Mouse (Mus musculus): ENCODE results near the gene Pecam1.
"Not testable (repeated sequence)": the region's sequence is repeated elsewhere in the genome, so short reads cannot be mapped to it uniquely, and the experiment has no call there.

Pecam1 gene

DNA sequence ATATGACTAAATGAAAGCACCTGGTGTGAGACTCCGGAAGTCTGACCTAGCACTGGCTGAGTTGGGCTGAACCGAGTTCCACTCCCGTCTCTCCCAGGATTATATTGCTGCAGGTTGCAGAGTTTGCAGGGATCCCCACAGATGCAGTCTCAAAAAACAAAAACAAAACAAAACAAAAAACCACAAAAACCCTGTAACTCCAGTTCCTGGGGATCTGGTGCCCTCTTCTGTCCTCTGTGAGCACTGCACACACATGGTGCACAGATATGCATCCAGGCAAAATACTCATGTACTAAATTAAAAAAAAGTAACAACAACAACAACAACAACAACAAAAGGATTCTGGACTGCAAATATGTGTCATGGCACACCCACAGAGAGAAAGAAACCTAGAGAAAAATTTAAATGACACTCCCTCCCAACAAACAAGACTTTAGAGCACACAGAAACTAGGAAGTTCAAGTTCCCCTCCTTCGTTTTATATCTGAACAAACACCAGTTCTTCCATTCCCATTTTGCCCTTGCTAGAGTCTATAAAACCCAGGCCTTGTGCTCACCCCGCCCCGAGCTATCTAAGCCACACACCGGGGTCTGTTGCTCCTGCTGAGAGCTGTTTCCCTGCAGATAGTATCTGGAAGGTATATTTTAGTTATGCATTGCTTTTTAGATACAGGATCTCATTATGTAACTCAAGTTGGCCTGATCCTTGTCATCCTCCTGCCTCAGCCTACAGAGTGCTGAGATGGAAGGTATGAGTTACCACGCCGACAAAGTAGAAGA is 20.0 kb upstream of the Pecam1 start:
- no peak for DNase-seq (ENCODE audit: low spot score in 2 of 2)

DNA sequence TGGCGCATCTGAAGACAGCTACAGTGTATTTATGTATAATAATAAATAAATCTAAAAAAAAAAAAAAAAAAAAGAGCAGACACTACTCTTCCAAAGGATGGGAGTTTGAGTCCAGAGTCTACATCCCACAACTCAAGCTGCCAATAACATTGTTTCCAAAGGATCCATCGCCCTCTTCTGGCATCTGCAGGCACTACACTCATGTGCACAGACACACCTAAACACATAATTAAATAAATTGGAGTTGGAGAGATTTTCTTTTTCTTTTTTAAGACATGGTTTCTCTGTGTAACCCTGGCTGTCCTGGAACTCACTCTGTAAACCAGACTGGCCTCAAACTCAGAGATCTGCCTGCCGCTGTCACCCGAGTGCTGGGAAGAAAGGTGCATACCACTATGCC is 17.1 kb upstream of the Pecam1 start:
- no peak for DNase-seq (ENCODE audit: low spot score in 2 of 2)

DNA sequence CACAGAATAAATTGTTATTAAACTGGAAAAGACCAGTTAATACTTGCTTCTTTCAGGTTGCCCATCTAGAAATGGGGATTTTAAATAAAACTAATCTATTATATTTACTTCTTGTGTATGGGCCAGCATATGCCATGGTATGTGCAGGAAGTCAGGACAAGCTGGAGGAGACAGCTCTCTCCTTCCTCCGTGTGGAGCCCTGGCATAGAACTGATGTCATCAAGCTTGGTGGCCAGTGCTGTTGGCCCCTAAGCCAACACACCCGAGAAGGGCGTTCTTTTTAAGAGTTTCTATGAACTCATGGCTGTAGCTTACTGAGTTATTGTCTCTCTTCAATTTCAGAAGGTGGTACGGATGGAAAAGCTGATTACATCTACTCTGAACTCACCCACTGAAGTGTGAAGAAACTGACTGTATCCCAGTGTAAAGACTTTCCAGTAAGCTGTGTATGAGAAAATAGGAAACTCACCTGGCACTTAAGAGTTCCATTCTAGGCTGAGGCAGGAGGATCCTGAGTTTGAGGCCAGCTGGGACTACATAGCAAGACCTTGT is 16.3 kb upstream of the Pecam1 start:
- DNase-seq (ENCODE audit: low spot score in 2 of 2) = no peak

DNA sequence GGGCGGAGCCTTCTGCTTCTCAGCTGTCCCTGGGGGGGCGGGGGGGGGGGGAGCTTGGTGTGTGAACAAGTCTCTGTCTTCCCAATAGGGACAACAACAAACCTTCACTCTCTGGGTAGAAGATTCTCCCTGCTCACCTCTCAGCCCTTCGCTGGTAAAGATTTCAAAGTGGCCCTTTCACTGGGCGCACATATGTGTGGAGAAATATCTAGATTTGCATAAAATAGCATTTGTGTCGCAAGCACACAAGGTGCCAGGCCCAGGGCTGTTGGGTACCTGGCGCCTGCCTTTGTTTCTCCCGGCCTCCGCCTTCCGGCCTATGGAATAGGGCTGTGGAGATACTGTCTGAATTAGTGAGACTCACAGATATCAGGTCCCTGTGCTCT is 12.4 kb upstream of the Pecam1 start:
- no peak for DNase-seq (ENCODE audit: low spot score in 2 of 2)

DNA sequence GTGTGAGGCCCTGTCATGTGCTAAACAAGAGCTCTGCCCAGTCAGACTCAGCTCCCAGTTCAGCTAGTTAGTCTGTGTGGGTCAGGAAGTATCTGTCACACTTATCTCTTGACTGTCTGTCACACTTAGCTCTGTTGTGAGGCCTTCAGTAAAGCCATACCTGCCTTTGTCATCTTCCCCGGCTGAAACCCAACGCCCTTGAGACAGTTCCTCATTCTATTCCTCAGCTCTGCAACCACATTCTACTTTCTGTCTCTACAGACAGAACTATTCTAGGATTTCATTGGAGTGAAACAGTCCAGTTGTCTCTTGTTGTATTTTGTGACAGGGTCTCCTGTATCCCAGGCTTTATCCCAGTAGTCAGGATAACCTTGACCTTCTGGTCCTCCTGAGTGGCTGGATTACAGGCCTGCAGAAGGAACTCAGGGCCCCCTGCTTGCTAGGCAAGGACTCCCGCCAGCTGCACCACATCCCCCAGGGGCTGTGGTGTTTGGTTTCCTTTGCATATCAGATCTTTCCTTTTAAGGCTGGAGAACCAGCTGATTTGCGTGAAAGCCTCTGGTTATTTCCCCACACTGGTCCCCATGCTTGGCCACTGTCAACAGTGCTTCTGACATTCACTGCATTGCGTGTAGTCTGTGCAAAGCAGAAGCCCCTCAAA is 11.8 kb upstream of the Pecam1 start:
- DNase-seq (ENCODE audit: low spot score in 2 of 2) = no peak

DNA sequence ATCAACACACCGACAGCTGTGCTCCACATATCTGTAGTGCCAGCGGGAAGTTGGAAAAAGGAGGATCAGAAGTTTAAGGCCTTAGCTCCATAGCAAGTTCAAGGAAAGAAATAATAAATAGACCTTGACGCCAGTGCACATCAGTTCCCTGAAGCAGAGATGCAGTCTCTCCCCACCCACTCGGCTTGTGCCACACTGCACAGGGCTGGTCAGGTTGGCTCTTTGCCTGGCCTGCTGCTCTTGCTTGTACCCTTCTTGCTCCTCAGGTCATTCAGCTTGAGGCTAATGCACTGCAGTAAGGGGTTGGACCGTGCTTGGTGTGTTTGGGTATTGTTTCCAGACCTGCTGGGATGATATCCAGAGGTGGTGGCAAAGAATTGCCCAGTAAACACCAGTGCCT is 10.1 kb upstream of the Pecam1 start:
- DNase-seq (ENCODE audit: low spot score in 2 of 2) = no peak

DNA sequence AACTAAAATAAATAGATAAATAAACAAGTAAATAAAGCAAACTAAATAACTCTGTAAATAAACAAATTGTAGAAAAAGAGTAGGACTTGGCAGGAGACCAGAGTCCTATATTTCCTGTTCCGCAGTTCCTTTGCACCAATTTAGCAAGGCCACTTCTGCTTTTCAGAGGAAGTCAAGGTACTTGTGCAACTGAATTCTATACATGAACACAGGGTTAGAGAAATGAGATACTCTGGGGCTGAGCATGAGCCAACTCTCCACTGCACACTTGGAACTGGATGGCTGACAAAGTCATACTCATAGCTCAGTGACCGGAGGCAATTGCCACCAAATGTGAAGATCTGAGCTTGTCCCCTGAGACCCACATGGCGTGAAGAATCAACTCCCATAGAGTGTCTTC is 8.6 kb upstream of the Pecam1 start:
- DNase-seq (ENCODE audit: low spot score in 2 of 2) = no peak

DNA sequence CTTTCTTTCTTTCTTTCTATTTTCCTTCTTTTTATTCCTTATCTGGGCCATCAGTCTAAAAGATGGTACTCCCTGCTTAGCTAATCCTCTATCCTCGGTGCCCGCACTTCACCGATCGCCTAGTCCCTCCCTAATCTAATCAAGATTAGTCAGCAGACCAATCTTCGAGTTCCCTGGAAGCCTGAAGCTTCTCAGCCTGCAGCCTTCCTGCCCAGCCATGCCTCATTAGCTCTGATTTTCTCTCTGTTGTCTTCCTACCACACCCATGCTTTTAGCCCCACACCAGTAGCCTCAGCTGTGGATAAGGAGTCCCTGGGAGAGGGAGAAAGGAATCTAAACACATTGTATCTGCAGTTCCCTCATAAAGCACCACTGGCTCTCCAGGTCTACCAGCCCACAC is 5.2 kb upstream of the Pecam1 start:
- DNase-seq (ENCODE audit: low spot score in 2 of 2) = no peak

DNA sequence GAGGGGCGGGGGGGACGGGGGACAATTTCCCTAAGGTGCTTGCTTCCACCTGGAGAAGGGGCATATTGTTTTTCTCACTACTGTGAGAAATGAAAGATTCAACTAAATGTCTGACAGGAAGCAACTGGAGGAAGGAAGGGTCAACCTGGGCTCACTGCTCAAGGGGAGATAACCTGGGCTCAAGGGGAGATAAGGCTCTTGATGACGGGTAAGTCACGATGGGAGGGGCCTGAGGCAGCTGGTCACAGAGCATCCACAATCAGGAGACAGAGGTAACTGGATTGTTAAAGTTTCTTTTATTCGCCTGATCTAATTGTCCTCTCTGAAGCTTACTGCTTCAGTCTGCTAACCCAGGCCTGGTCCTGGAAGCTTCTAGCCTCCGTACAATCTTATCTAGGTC is 2.9 kb upstream of the Pecam1 start:
- DNase-seq (ENCODE audit: low spot score in 2 of 2) = no peak

DNA sequence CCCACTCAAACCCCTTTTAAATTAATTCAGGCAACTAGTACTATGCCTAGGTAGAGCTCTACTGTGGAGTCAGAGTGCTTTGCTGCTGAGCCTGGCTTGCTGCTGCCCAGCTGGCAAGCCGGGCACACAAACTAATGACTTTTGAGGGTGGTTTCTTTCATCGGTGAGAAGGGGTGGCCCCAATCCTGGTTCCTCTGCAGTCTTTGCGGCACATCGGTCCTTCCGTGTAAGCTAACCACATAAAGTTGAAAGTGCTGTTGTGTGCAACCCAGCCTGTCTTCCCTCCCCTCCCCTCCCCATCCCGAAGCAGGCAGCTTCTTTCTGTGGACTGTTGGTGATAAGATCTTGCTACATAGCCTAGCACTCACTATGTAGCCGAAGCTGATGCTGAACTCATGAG is 1.7 kb upstream of the Pecam1 start:
- no peak for DNase-seq (ENCODE audit: low spot score in 2 of 2)

DNA sequence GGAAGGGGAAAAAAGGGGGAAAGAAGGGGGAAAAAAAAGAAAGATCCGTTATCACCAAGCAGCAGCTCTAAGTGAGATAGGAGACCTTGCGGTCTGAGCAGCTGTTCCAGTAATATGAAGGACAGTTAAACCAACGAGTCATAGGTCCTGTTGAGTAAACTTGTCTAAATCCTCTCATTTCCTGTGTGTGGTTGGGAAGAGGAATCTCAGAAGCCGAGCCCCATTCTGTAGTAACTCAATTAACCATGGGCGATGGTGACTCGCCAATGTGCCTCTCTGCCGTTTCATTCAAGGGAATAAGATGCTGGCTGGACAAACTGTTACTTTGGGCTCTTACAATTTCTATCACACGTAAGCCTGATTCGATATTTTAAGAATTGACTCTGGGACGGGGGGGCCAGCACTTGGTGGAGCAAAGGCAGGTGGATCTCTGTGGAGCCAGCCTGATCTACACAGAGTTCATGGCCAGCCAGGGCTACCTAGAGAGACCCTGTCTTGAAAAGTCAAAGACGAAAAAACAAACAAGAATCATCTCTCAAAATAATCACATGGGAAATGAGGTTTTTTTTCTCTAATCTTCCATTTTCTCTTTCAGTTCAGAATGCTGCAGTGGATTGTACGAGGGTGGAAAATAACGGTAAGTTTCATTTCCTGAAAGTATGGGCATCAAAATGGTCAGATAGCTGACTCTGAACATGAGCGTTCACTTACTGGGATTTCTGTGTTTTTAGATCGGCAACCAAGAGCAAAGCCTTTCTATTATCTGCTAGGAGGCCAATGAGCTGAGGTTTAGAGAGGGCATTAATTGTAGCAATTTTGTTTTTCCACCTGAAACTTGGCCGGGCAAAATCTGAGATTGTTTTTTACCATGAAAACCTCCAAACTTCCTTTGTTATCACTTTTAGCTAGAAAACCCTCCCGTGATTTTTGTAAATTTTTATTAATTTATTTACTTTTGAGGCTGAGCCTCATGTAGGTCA is 901 bp upstream of the Pecam1 start, which contains the start of gene Milr1:
Gene Milr1 (plus strand): TSS at position 188 of the 980 bp plus-strand sequence.
- DNase-seq (ENCODE audit: low spot score in 2 of 2) = no peak

DNA sequence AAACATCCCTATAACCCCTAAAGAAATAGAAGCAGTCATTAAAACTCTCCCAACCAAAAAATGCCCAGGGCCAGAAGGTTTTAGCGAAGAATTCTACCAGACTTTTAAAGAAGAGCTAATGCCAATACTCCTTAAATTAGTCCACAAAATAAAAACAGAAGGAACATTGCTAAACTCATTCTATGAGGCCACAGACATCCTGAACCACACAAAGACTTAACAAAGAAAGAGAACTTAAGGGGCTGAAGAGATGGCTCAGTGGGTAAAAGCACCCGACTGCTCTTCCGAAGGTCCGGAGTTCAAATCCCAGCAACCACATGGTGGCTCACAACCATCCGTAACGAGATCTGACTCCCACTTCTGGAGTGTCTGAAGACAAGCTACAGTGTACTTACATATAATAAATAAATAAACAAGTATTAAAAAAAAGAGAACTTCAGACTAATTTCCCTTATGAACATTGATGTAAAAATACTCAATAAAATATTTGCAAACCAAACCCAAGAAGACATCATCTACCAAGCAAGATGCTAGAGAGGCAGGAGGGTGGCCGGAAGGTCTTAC is 789 bp downstream of the Pecam1 start:
- DNase-seq (ENCODE audit: low spot score in 2 of 2) = not testable (repeated sequence)

DNA sequence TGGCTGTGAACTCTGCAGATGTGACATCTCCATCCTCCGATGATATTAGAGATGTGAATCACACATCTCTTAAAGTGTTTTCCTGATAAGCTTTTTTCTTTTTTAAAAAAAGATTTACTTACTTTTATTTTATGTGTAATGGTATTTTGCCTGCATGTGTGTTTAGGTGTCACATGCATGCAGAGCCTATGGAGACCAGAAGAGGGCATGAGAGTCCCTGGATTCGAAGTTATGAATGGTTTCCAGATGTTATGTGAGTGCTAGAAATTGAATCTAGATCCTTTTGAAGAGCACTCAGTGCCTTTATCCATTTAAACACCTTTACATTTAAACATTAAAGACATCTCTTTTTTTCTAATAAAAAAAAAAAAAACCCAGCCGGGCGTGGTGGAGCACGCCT is 5.5 kb downstream of the Pecam1 start:
- DNase-seq (ENCODE audit: low spot score in 2 of 2) = no peak

DNA sequence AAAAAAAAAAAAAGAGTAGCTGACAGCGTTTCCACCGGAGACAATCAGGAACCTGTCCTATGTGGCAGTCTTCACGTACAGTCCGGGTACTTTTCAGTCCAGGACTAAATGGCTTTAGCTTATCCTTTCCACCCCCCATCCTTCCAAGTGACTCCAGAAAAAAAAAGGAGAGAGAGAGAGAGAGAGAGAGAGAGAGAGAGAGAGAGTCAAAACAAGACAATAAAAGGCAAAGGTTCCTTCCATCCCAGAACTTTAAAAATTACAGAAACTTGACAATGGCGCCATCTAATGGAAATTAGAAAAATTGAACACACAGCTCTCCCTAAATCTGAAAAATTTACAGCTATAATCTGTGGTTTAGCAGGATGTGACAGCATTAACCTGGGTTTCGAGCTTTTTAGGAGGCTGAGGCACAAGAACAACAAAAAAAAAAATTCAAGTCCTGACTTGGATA is 8.0 kb downstream of the Pecam1 start:
- no peak for DNase-seq (ENCODE audit: low spot score in 2 of 2)

DNA sequence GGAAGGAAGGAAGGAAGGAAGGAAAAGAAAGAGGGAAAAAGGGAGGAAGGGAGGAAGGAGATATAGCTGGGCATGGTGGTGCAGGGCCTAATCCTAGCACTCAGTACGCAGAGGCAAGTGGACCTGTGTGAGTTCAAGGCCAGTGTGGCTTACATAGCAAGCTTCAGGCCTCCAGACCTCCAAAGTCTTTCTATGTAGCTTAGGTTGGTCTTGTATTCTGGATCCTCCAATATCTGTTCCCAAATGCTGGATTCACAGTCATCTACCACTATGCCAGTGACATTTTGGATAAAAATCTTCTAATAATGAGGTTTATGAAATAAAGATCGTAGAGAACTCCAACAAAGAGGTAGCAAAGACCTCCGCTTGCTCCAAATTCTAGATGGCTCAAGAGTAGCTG is 8.6 kb downstream of the Pecam1 start:
- DNase-seq (ENCODE audit: low spot score in 2 of 2) = no peak

DNA sequence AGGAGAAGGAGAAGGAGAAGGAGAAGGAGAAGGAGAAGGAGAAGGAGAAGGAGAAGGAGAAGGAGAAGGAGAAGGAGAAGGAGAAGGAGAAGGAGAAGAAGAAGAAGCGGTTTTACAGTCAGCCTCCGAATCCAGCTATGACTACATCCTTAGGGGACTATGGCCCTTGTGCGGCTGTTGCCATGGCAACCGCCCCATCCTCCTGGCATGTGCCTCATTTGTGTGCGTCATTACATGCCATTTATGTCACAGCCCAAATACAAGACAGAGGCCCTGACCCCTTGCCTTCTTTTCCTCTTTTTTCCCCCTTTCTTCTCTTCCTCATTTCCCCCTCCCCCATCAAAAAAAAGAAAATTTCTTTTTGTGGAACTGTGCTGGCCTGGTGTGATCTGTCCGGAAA is 9.2 kb downstream of the Pecam1 start:
- DNase-seq (ENCODE audit: low spot score in 2 of 2) = no peak

DNA sequence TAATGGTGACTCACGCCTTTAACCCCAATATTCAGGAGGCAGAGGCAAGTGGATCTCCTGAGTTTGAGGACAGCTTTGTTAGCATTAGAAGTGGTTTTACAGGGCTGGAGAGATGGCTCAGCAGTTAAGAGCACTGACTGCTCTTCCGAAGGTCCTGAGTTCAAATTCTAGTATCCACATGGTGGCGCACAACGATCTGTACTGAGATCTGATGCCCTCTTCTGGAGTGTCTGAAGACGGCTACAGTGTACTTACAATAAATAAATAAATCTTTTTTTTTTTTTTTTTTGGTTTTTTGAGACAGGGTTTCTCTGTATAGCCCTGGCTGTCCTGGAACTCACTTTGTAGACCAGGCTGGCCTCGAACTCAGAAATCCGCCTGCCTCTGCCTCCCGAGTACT is 9.7 kb downstream of the Pecam1 start:
- DNase-seq (ENCODE audit: low spot score in 2 of 2) = not testable (repeated sequence)

DNA sequence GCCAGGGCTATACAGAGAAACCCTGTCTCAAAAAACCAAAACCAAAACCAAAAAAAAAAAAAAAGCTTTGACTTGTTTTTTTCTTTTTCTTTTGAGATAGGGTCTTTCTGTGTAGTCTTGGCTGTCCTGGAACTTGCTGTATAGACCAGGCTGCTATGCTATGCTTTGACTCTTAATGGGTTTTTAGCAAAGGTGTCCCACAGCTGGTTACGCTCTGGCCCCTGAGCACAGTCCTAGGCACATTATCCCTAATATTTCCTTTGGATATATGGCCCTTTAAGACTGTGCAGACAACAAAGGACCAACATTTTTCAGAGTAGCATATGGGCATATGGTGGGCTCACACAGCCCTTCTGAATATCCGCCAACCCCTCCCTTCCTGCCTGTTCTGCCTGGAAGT is 11.3 kb downstream of the Pecam1 start:
- no peak for DNase-seq (ENCODE audit: low spot score in 2 of 2)

DNA sequence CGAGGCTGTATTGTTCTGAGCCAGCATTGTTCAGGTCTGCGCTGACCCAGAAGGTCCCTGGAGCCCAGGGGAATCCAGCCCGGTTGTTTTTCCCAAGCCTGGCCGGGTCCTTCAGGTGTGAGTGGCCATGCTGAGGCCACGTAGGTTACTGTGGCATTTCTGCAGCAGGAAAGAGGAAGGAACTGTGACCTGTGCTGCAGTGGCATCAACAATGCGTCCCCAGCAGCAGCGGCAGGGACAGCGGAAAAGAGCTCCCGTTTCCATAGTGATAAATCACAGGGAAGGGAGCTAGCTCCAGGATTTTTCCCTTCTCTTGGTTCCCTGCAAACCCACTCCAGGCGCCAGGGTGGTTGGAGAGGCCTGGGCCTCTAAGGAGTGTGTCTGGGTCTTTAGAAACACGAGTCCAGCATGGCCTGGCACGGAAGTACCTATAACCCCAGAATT is 13.2 kb downstream of the Pecam1 start:
- peak; percentile 25 to 47 for DNase-seq (ENCODE audit: low spot score in 2 of 2)

DNA sequence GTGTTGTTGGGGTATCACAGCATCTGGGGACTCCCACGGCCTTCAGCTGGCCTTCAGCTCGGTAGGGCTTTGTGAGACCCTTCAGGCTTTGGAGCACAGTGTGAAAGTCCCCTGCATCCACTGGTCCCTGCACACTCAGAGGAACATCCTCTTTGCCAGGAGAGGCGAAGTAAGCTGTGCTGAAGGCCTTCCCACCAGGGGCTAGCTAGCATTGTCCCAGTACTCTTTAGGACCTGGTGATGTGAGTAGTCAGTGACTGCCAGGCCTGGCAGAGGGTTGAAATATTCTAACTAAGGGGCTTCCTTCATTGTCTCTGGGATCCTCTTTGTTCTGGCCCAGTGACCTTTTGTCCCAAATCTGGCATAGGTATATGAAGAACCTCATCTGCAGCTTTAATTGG is 13.8 kb downstream of the Pecam1 start:
- no peak for DNase-seq (ENCODE audit: low spot score in 2 of 2)

DNA sequence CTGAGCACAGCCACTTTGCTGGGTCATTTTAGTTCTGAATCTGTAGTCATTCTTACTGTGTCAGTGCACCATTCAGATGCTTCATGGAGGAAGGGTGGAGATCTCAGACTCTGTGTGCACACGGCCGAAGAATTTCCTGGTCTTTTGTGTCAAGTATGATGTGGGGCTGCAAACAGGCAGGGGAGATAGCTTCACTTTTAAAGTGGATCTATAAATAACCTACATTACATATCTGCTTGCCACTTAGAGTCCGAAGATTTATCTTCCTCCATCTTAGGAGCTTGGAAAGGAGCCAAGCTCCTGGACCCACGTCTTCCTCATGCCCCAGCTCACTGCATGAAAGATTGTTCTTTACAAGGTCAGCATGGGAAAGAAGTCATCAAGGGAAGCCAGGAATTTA is 19.7 kb downstream of the Pecam1 start:
- no peak for DNase-seq (ENCODE audit: low spot score in 2 of 2)

DNA sequence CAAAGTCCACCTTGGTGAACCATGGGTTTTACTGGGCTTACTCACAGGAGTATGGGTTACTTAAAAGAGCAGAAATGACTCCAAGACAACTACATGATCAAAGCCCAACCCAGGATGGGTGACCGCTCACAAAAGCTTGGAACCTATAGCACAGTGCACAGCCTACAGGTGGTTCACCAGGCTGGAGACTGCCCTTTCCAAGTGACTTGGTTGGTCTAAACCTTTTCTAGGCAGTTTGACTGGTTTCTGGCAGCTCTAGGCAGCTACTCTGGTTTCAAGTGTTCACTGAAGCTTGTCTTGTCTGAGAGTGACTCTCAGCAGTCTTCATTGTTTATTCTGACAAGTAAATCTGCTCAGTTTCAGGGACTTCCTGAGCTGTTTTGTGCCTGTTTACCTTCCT is 20.8 kb downstream of the Pecam1 start:
- no peak for DNase-seq (ENCODE audit: low spot score in 2 of 2)
